In the genomic region with DNA sequence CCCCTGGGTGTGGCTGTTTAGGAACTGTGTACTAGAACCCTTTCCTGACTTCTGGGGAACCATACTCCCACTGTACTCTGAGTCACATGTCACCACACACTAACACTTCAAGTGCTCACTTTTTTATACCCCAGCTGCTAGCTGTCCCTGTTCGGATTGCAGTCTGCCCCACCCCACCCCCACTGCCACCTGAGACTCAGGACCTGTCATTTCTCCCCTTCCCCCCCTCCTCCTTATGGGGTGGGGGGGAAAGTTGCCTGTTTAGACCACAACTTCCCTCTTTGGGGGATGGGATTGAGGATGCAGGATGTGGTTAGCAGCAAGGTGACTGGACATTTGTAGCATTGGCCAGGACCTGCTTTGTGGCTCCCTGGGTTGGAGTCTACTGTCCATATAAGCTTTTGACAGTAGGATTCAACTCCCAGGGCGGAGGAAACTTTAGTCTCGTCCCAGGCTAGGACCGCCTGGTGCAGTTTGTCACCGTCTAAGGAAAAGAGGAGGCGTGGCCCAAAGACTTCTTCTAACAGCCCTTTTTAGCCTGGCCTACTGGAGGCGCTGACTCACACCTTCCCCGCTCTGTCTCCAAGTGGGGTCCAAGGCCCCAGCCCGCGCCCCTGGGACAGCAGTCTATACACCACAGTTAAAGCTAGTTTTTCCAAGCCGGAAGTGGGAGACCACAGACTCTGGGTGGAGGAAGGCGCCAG, we compare ENCODE assay signal across 8 mouse cellular contexts. TPM values are rescaled to one million over a fixed set of nuclear protein-coding genes. Genes with fewer than 3 reads are reported as not detected.
DNase-seq lines count a peak whose midpoint lies in the region; ATAC-seq and TF ChIP-seq lines count a peak whose summit lies in the region.

No protein-coding gene starts in this region.

- peak overlapping the region; percentile 45 for H3K4me3 ChIP-seq in heart, embryonic 16.5 days (ENCODE audit: low read length)
- peak overlapping the region; percentile 75 for H3K4me3 ChIP-seq in E14TG2a.4 (replicated peaks; ENCODE audit: low read length)
- H3K4me3 ChIP-seq in embryonic facial prominence, embryonic 14.5 days (ENCODE audit: low read depth, low read length): peak overlapping the region; percentile 26
- H3K4me3 ChIP-seq in lung, embryonic 14.5 days (ENCODE audit: low read depth, low read length): 0 out of 2 replicates have a peak overlapping the region, but pooled peaks have one; percentile 22

- H3K36me3 ChIP-seq in heart, embryonic 16.5 days (ENCODE audit: control insufficient read depth, insufficient read depth): 0 out of 2 replicates have a peak, but pooled peaks cover 4% of the 10 kb centered on the region
- peaks cover 8% of the 10 kb centered on the region for H3K36me3 ChIP-seq in E14TG2a.4 (ENCODE audit: insufficient read depth, low read length)
- no peaks in the 10 kb centered on the region for H3K36me3 ChIP-seq in embryonic facial prominence, embryonic 14.5 days (ENCODE audit: control insufficient read depth, insufficient read depth, low read length)
- H3K36me3 ChIP-seq in lung, embryonic 14.5 days (ENCODE audit: insufficient read depth): no peaks in the 10 kb centered on the region

- no peaks in the 10 kb centered on the region for H3K9me3 ChIP-seq in heart, embryonic 16.5 days (replicated peaks; ENCODE audit: control insufficient read depth, low read length)
- no peaks in the 10 kb centered on the region for H3K9me3 ChIP-seq in E14TG2a.4 (ENCODE audit: low read length)
- no peaks in the 10 kb centered on the region for H3K9me3 ChIP-seq in embryonic facial prominence, embryonic 14.5 days (ENCODE audit: control insufficient read depth, low read length)
- H3K9me3 ChIP-seq in lung, embryonic 14.5 days (ENCODE audit: low read depth, low read length): no peaks in the 10 kb centered on the region

- 0 out of 2 replicates have a peak overlapping the region, but pooled peaks have one; percentile 59 for H3K9ac ChIP-seq in heart, embryonic 16.5 days (ENCODE audit: low read length)
- no peak overlapping the region for H3K9ac ChIP-seq in embryonic facial prominence, embryonic 14.5 days (ENCODE audit: low read depth, low read length)
- H3K9ac ChIP-seq in lung, embryonic 14.5 days: no peak overlapping the region

- H3K4me1 ChIP-seq in heart, embryonic 16.5 days (ENCODE audit: control insufficient read depth, insufficient read depth, low read length): peaks cover 24% of the 10 kb centered on the region
- H3K4me1 ChIP-seq in E14TG2a.4 (replicated peaks; ENCODE audit: low read depth, low read length): peaks cover 46% of the 10 kb centered on the region
- no peaks in the 10 kb centered on the region for H3K4me1 ChIP-seq in embryonic facial prominence, embryonic 14.5 days (ENCODE audit: control insufficient read depth, insufficient read depth, low read length)
- no peaks in the 10 kb centered on the region for H3K4me1 ChIP-seq in lung, embryonic 14.5 days (ENCODE audit: insufficient read depth)

- H3K27me3 ChIP-seq in heart, embryonic 16.5 days (ENCODE audit: control insufficient read depth, insufficient read depth, low read length): no peaks in the 10 kb centered on the region
- no peaks in the 10 kb centered on the region for H3K27me3 ChIP-seq in E14TG2a.4 (ENCODE audit: insufficient read depth, low read length)
- no peaks in the 10 kb centered on the region for H3K27me3 ChIP-seq in embryonic facial prominence, embryonic 14.5 days (replicated peaks; ENCODE audit: control insufficient read depth, insufficient read depth, low read length)
- H3K27me3 ChIP-seq in lung, embryonic 14.5 days (ENCODE audit: insufficient read depth, low read length): no peaks in the 10 kb centered on the region

- no peak for TF ChIP-seq CTCF in E14TG2a.4 (conservative IDR thresholded peaks at IDR 0.05; ENCODE audit: low read length)
- TF ChIP-seq CTCF in lung, embryonic 14.5 days (IDR thresholded peaks at IDR 0.05; ENCODE audit: low read depth): no peak

- 21% methylated on average over 12 of the region's 12 CpGs for WGBS in heart, embryonic 16.5 days
- WGBS in embryonic facial prominence, embryonic 14.5 days: 34% methylated on average over 10 of the region's 12 CpGs
- 20% methylated on average over 11 of the region's 12 CpGs for WGBS in lung, embryonic 14.5 days

- H3K27ac ChIP-seq in heart, embryonic 16.5 days (ENCODE audit: low read length): peak overlapping the region; percentile 55
- peak overlapping the region; percentile 75 for H3K27ac ChIP-seq in embryonic facial prominence, embryonic 14.5 days (replicated peaks; ENCODE audit: low read depth, low read length)
- H3K27ac ChIP-seq in lung, embryonic 14.5 days (ENCODE audit: low read depth): peak overlapping the region; percentile 30; the same call in 1 of the 2 replicates

- no peak for ATAC-seq in heart, embryonic 16.5 days (replicated peaks; ENCODE audit: extremely low read depth, insufficient read depth, low FRiP score)
- peak; percentile 32; the same call in 1 of the 2 replicates for ATAC-seq in embryonic facial prominence, embryonic 14.5 days (ENCODE audit: low read depth)
- peak; percentile 39; the same call in 1 of the 2 replicates for ATAC-seq in lung, embryonic 14.5 days (ENCODE audit: insufficient read depth)

- H3K4me2 ChIP-seq in heart, embryonic 16.5 days (ENCODE audit: low read depth, low read length): peak overlapping the region; percentile 62
- H3K4me2 ChIP-seq in embryonic facial prominence, embryonic 14.5 days (ENCODE audit: low read depth, low read length): peak overlapping the region; percentile 53
- peak overlapping the region; percentile 57 for H3K4me2 ChIP-seq in lung, embryonic 14.5 days

- no peak for DNase-seq in heart, adult 11 months
- DNase-seq in embryonic facial prominence, embryonic 14.5 days (ENCODE audit: low spot score): peak; percentile 63
- DNase-seq in lung, embryonic 14.5 days: peak; percentile 59
- DNase-seq in thymus, postnatal 25 days: peak; percentile 45
- DNase-seq in layer of hippocampus, postnatal 36 days: no peak
- DNase-seq in cerebellum, postnatal 4 days (ENCODE audit: low spot score in 2 of 2): no peak

RNA-seq across cellular contexts. Expression of a gene that starts 2.5 kb away (rescaled TPM):
- 142 and 150 TPM in 2 replicates for polyA plus RNA-seq in heart, embryonic 16.5 days (2015; fragmentation: Nextera tagmentation; extraction: Ambion mirVana)
- 199 and 201 TPM in 2 replicates for polyA plus RNA-seq in embryonic facial prominence, embryonic 14.5 days (2014; fragmentation: Nextera tagmentation; extraction: Ambion mirVana)
- polyA plus RNA-seq in lung, embryonic 14.5 days (2014; fragmentation: Nextera tagmentation; extraction: Ambion mirVana): 185 and 188 TPM in 2 replicates
- 1 to 10 TPM; 5.1 to 5.7 TPM for total RNA-seq in layer of hippocampus, postnatal 36 days (2021)

RNA-seq across cellular contexts. Expression of a gene that starts 7.3 kb away (rescaled TPM):
- polyA plus RNA-seq in heart, embryonic 16.5 days (2015; fragmentation: Nextera tagmentation; extraction: Ambion mirVana): 0.60 and 1.1 TPM in 2 replicates
- 0.50 and 0.59 TPM in 2 replicates for polyA plus RNA-seq in embryonic facial prominence, embryonic 14.5 days (2014; fragmentation: Nextera tagmentation; extraction: Ambion mirVana)
- 0.12 and 0.13 TPM in 2 replicates for polyA plus RNA-seq in lung, embryonic 14.5 days (2014; fragmentation: Nextera tagmentation; extraction: Ambion mirVana)
- total RNA-seq in layer of hippocampus, postnatal 36 days (2021): under 1 TPM; 0.15 to 0.30 TPM

RNA-seq across cellular contexts. Expression of a gene that starts 16.7 kb away (rescaled TPM):
- polyA plus RNA-seq in heart, embryonic 16.5 days (2015; fragmentation: Nextera tagmentation; extraction: Ambion mirVana): 10.0 and 10.5 TPM in 2 replicates
- 7.5 and 8.3 TPM in 2 replicates for polyA plus RNA-seq in embryonic facial prominence, embryonic 14.5 days (2014; fragmentation: Nextera tagmentation; extraction: Ambion mirVana)
- polyA plus RNA-seq in lung, embryonic 14.5 days (2014; fragmentation: Nextera tagmentation; extraction: Ambion mirVana): 8.3 and 8.6 TPM in 2 replicates
- under 1 TPM; 0.62 to 0.99 TPM for total RNA-seq in layer of hippocampus, postnatal 36 days (2021)

RNA-seq across cellular contexts. Expression of a gene that starts 23.2 kb away (rescaled TPM):
- 33.2 and 33.5 TPM in 2 replicates for polyA plus RNA-seq in heart, embryonic 16.5 days (2015; fragmentation: Nextera tagmentation; extraction: Ambion mirVana)
- 40.0 and 42.1 TPM in 2 replicates for polyA plus RNA-seq in embryonic facial prominence, embryonic 14.5 days (2014; fragmentation: Nextera tagmentation; extraction: Ambion mirVana)
- polyA plus RNA-seq in lung, embryonic 14.5 days (2014; fragmentation: Nextera tagmentation; extraction: Ambion mirVana): 46.6 and 46.9 TPM in 2 replicates
- total RNA-seq in layer of hippocampus, postnatal 36 days (2021): 10 to 100 TPM; 35.0 to 36.2 TPM

RNA-seq across cellular contexts. Expression of a gene that starts 35.5 kb away (rescaled TPM):
- 0.95 and 1.4 TPM in 2 replicates for polyA plus RNA-seq in heart, embryonic 16.5 days (2015; fragmentation: Nextera tagmentation; extraction: Ambion mirVana)
- polyA plus RNA-seq in embryonic facial prominence, embryonic 14.5 days (2014; fragmentation: Nextera tagmentation; extraction: Ambion mirVana): 4.6 and 4.7 TPM in 2 replicates
- polyA plus RNA-seq in lung, embryonic 14.5 days (2014; fragmentation: Nextera tagmentation; extraction: Ambion mirVana): 0.88 and 0.97 TPM in 2 replicates
- total RNA-seq in layer of hippocampus, postnatal 36 days (2021): 1,000 to 10,000 TPM; 1,719 to 2,032 TPM

Comparison
In these comparisons a context has a peak if more than half of its experiments do, and no peak if none do; other contexts are left out.
1. H3K4me3 ChIP-seq: peak in every context shown above with its lines; median percentile 75 in E14TG2a.4; 45 in heart, embryonic 16.5 days; 26 in embryonic facial prominence, embryonic 14.5 days; 22 in lung, embryonic 14.5 days.
2. DNase-seq: peak in embryonic facial prominence, embryonic 14.5 days (single experiment), lung, embryonic 14.5 days (single experiment) and thymus, postnatal 25 days (single experiment); none in heart, adult 11 months (single experiment), layer of hippocampus, postnatal 36 days (0 of 2) and cerebellum, postnatal 4 days (0 of 2).
3. Peak in every context shown above with its lines, with median percentiles within 50 percentile points of each other: H3K27ac ChIP-seq and H3K4me2 ChIP-seq.